Mouse (Mus musculus) kidney, adult 2 months (tissue): ENCODE results near the gene Prkcg.

Experiments
- CTCF ChIP-seq: fragments of 200-500 bp; conservative IDR thresholded peaks from 2 replicates; pipeline ENCODE4 v1.5.1; 2011; ENCODE audit warnings: low read depth, mild to moderate bottlenecking, control low read depth, low read length, moderate library complexity, mixed read lengths; ENCODE audit not compliant: insufficient read depth, insufficient read length
- POLR2A ChIP-seq: fragments of 200-500 bp; IDR thresholded peaks from one replicate; pipeline ENCODE4 v1.6.1; 2011; ENCODE audit warnings: low read depth, low read length, control low read depth

DNA sequence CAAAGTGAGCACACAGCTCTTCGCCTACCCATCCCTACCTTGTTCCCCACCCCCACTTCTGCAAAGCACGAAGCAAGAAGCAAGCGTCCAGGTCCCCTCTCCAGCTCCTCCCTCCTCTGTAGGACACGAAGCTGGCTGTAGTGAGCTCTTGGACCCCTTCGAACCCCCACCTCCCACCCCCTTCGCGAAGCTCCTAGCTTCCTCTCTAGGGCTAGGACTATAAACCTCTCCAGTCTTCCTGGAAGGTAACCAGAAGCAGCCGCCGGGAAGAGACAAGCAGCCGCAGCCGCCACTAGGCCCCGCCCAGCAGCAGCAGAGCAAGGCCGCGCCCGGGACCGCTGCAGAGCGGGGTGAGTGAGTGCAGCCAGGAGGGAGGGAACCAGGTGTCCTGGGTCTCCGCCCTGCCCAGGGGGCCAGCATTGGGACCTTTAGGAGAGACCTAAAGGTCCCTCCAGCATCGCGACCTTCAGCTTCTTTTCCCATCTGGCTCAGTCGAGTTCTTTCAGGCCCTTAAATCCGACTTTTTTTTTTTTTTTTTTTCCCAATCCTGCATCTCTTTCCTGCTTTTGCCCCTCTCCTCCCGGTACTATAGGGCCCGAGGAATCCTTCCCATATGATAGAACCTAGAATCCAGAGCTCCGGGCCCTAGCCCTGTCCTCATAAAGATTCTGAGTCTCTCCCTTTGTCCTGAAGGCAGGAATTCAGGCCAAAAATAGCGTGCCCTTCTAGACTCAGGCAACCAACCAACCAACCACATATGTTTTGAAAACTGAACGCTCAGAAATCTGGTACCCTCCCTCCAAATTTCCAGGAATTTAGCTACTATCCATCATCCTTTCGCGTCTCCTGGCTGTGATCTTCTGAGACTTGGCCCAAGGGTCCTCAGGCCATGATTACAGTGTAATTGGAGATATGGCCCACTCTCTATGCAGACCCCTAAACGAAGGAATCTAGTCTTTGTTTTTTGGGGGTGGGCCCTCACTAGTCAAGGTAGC is at the start of gene Prkcg, which contains the start of gene Myadm:
- no peak for TF ChIP-seq POLR2A
- no peak for TF ChIP-seq CTCF
